8 mouse cellular contexts compared by ENCODE assay signal in the genomic region with DNA sequence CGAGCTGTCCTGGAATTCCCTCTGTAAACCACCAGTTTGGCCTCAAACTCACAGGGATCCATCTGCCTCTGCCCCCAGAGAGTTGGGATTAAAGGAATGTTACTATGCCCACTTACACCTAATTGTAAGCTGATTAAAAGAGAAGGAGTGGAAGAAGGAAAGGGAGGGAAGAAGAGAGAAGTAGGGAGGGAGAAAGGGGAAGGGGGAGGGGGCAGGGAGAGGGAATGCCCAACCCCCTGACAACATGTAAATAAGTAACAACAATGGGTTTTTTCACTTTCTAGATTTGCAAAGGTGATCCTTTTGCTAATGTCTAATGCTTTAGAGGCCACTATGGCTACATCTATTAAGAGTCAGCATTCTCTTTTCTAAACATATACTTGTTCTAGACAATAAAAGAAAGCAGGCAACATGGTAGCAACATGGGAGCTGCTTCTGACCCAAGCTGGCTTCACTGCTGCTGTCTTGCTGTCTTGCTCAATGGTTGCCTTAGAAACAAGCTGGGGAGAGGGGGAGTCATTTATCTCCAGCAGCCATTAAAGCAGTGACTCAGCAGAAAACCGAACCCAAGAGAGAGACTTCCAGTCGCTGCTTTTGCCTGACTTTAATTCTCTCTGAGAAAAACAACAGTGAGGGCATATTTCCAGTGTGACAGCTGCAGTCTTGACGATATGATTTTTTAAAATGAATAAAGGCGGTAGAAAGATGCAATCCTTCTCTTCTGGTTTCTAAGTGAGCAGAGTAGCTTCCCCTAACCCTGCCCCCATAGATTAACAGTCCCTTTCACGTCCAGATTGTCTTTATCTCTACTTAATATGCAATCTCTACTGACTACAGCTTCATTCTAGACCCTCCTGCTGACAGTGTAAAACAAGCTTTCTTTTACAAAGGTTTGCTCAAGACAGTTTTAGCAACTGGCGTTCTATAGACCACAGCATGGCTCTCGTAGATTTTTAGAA. TPM values are rescaled to one million over a fixed set of nuclear protein-coding genes. Genes with fewer than 3 reads are reported as not detected.
DNase-seq lines count a peak whose midpoint lies in the region; ATAC-seq and TF ChIP-seq lines count a peak whose summit lies in the region.

No protein-coding gene starts in this region.

- no peak overlapping the region for H3K4me3 ChIP-seq in kidney, embryonic 14.5 days (ENCODE audit: low read length)
- no peak overlapping the region for H3K4me3 ChIP-seq in liver, adult 2 months (ENCODE audit: insufficient read depth, low read depth, low read length)
- no peak overlapping the region for H3K4me3 ChIP-seq in myocyte

- H3K27me3 ChIP-seq in kidney, embryonic 14.5 days (ENCODE audit: control insufficient read depth, insufficient read depth, low read length) = no peaks in the 10 kb centered on the region
- no peaks in the 10 kb centered on the region for H3K27me3 ChIP-seq in liver, adult 2 months (ENCODE audit: control insufficient read depth, insufficient read depth, low read length)
- no peaks in the 10 kb centered on the region for H3K27me3 ChIP-seq in myocyte (ENCODE audit: control insufficient read depth, insufficient read depth, insufficient read length)

- WGBS in kidney, embryonic 14.5 days = 33% methylated on average over 8 of the region's 8 CpGs
- 61% methylated on average over 8 of the region's 8 CpGs for WGBS in liver, adult 2 months

- no peaks in the 10 kb centered on the region for H3K79me2 ChIP-seq in liver, adult 2 months (ENCODE audit: control insufficient read depth, insufficient read depth, low read length)
- no peaks in the 10 kb centered on the region for H3K79me2 ChIP-seq in myocyte (ENCODE audit: control insufficient read depth, insufficient read depth)

- TF ChIP-seq POLR2A in liver, adult 2 months (IDR thresholded peaks at IDR 0.05; ENCODE audit: extremely low read depth, insufficient read depth, low read length) = no peak
- no peak for TF ChIP-seq POLR2A in myocyte (IDR thresholded peaks at IDR 0.05; ENCODE audit: insufficient read length, low read depth)

- H3K4me1 ChIP-seq in kidney, embryonic 14.5 days (ENCODE audit: control insufficient read depth, insufficient read depth, low read length) = no peaks in the 10 kb centered on the region
- H3K4me1 ChIP-seq in liver, adult 2 months (ENCODE audit: control insufficient read depth, insufficient read depth, low read length) = no peaks in the 10 kb centered on the region; the same call in 1 of the 2 replicates

- DNase-seq in layer of hippocampus, adult 11-12 months (ENCODE audit: low spot score) = peak; percentile 53
- DNase-seq in layer of hippocampus, postnatal 25 days (ENCODE audit: extremely low spot score in 1 of 2, low spot score in 1 of 2) = no peak
- DNase-seq in c-Kit-positive CD71-positive TER-119-negative erythroid progenitor cells, embryonic 14.5 days (ENCODE audit: low read depth) = peak; percentile 72
- DNase-seq in liver, adult 2 months (ENCODE audit: extremely low read depth, low read depth, low spot score) = peak; percentile 3

- ATAC-seq in granulocyte monocyte progenitor cell, adult 5-6 weeks (replicated peaks; ENCODE audit: poor library complexity, severe bottlenecking) = peak; percentile 96
- peak; percentile 84 for ATAC-seq in kidney, embryonic 14.5 days (ENCODE audit: low FRiP score, low TSS enrichment)
- no peak for ATAC-seq in cerebellum, adult (ENCODE audit: insufficient number of reproducible peaks, low FRiP score, low TSS enrichment)

- no peak for TF ChIP-seq CTCF in liver, adult 2 months (IDR thresholded peaks at IDR 0.05; ENCODE audit: low read depth, low read length)

- no peak overlapping the region for H3ac ChIP-seq in myocyte (ENCODE audit: control insufficient read depth, insufficient read length)

- H3K9me3 ChIP-seq in kidney, embryonic 14.5 days (ENCODE audit: control insufficient read depth, low read length) = no peaks in the 10 kb centered on the region

- H3K9ac ChIP-seq in kidney, embryonic 14.5 days (ENCODE audit: low read depth, low read length) = no peak overlapping the region
- H3K9ac ChIP-seq in liver, adult 2 months (ENCODE audit: low read depth, low read length) = no peak overlapping the region

- H3K27ac ChIP-seq in kidney, embryonic 14.5 days (ENCODE audit: low read depth, low read length) = peak overlapping the region; percentile 47
- no peak overlapping the region for H3K27ac ChIP-seq in liver, adult 2 months (replicated peaks; ENCODE audit: insufficient read depth, low read depth, low read length)

- H3K4me2 ChIP-seq in kidney, embryonic 14.5 days (replicated peaks; ENCODE audit: low read depth, low read length) = no peak overlapping the region
- peak overlapping the region; percentile 48 for H3K4me2 ChIP-seq in myocyte (ENCODE audit: low read depth)

- no peaks in the 10 kb centered on the region for H3K36me3 ChIP-seq in kidney, embryonic 14.5 days (ENCODE audit: control insufficient read depth, insufficient read depth, low read length)
- H3K36me3 ChIP-seq in liver, adult 2 months (ENCODE audit: control insufficient read depth, insufficient read depth, low read length) = no peaks in the 10 kb centered on the region
- no peaks in the 10 kb centered on the region for H3K36me3 ChIP-seq in myocyte (ENCODE audit: control insufficient read depth, insufficient read depth)

TF ChIP-seq in myocyte, 11 proteins besides CTCF, POLR2A, EP300 and RAD21:
- no peak for TF ChIP-seq USF1 (IDR thresholded peaks at IDR 0.05; ENCODE audit: low read depth)
- TF ChIP-seq REST (IDR thresholded peaks at IDR 0.05; ENCODE audit: insufficient read depth, insufficient read length) = no peak
- TF ChIP-seq TCF3 (IDR thresholded peaks at IDR 0.05; ENCODE audit: insufficient read length, low read depth) = no peak

RNA-seq across cellular contexts. Expression of a gene that starts 24.5 kb away (rescaled TPM):
- total RNA-seq in layer of hippocampus, postnatal 25 days (2021) = 10 to 100 TPM; 46.9 to 59.1 TPM
- 101 and 122 TPM in 2 replicates for total RNA-seq in granulocyte monocyte progenitor cell, adult 5-6 weeks (2014; fragmentation: Nextera tagmentation)
- total RNA-seq in granulocyte monocyte progenitor cell, adult 5-6 weeks (2017) = 54.8 and 60.7 TPM in 2 replicates
- 56.6 and 64.8 TPM in 2 replicates for polyA plus RNA-seq in kidney, embryonic 14.5 days (2014; fragmentation: Nextera tagmentation; extraction: Ambion mirVana)
- 17.0 and 26.4 TPM in 2 replicates for total RNA-seq in liver, adult 2 months (2014; rRNA removed)
- polyA plus RNA-seq in liver, adult 2 months (2012; rRNA removed) = 84.7 and 86.7 TPM in 2 replicates
- 28.6 TPM for polyA plus RNA-seq in myocyte (2012; fragmentation: generic; extraction: Trizol)

RNA-seq across cellular contexts. Expression of a gene that starts 33.0 kb away (rescaled TPM):
- 10 to 100 TPM; 65.8 to 80.9 TPM for total RNA-seq in layer of hippocampus, postnatal 25 days (2021)
- total RNA-seq in granulocyte monocyte progenitor cell, adult 5-6 weeks (2014; fragmentation: Nextera tagmentation) = 114 and 140 TPM in 2 replicates
- 55.5 and 63.3 TPM in 2 replicates for total RNA-seq in granulocyte monocyte progenitor cell, adult 5-6 weeks (2017)
- 78.4 and 87.8 TPM in 2 replicates for polyA plus RNA-seq in kidney, embryonic 14.5 days (2014; fragmentation: Nextera tagmentation; extraction: Ambion mirVana)
- total RNA-seq in liver, adult 2 months (2014; rRNA removed) = 8.9 and 13.6 TPM in 2 replicates
- 16.5 and 21.6 TPM in 2 replicates for polyA plus RNA-seq in liver, adult 2 months (2012; rRNA removed)
- 38.1 TPM for polyA plus RNA-seq in myocyte (2012; fragmentation: generic; extraction: Trizol)

Comparison
In these comparisons a context has a peak if more than half of its experiments do, and no peak if none do; other contexts are left out.
1. DNase-seq: peak in layer of hippocampus, adult 11-12 months (single experiment), c-Kit-positive CD71-positive TER-119-negative erythroid progenitor cells, embryonic 14.5 days (single experiment) and liver, adult 2 months (single experiment); none in layer of hippocampus, postnatal 25 days (0 of 2).